Mouse (Mus musculus) G1E (cell line): ENCODE measurements around the gene Nfyc.

Experiments used
- CTCF ChIP-seq: IDR thresholded peaks from 2 replicates; pipeline ENCODE4 v1.5.1; 2012; ENCODE audit warnings: low read depth, low read length, inconsistent platforms, mixed read lengths
- GATA1 ChIP-seq: IDR thresholded peaks from 2 replicates; pipeline ENCODE4 v1.6.1; 2012; ENCODE audit warnings: borderline replicate concordance, low read length, inconsistent platforms, mixed read lengths

DNA sequence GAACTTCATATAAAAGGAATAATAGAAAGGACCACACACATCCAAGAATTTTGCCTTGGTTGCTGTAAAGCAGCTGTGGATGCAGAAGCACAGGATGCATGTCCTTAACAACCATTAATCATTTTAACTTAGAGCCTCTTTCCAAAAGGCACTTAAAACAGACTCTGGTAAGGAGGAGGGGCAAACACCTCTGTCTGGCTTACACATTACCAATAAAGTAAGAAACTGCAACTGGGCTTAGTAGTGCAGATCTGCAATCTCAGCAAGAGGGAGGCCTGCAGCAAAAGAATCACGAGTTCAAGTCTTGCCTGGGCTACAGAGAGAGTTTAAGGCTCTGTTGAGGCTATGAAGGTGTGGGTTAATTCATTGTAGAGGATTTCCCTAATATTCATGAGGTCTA, 35.7 kb downstream of the Nfyc start:
- TF ChIP-seq CTCF (no peak), GATA1 (no peak)
